Mouse (Mus musculus) limb, embryonic 11.5 days (tissue): Measurements from ENCODE around the gene Fgf18. TPM values are rescaled to one million over a fixed set of nuclear protein-coding genes. Genes with fewer than 3 reads are reported as not detected.
A peak's percentile ranks its signal among the peaks of the same experiment; 100 is the strongest.

Experiments used
- ATAC-seq: fragments of 200-750 bp; cut with Nextera tagmentation; 2 replicates; pipeline ENCODE4 v1.8.0; 2017; ENCODE audit warnings: low read depth; ENCODE audit not compliant: insufficient number of reproducible peaks, low FRiP score, low TSS enrichment
- DNase-seq: peaks from one replicate; pipeline ENCODE4 v3.0.0-alpha.2; 2015; ENCODE audit warnings: low spot score
- H3K27ac ChIP-seq: fragments of 300-500 bp; sonication (generic); replicated peaks from 2 replicates; pipeline ENCODE4 v1.5.1; 2014; ENCODE audit warnings: low read depth, mild to moderate bottlenecking, low read length
- H3K27me3 ChIP-seq: fragments of 300-500 bp; sonication (generic); 2 replicates; pipeline ENCODE4 v1.6.1; 2014; ENCODE audit warnings: mild to moderate bottlenecking, low read length, mixed read lengths; ENCODE audit not compliant: control insufficient read depth, insufficient read depth
- H3K36me3 ChIP-seq: fragments of 300-500 bp; sonication (generic); 2 replicates; pipeline ENCODE4 v1.6.1; 2014; ENCODE audit warnings: mild to moderate bottlenecking, low read length, moderate library complexity, mixed read lengths; ENCODE audit not compliant: control insufficient read depth, insufficient read depth
- H3K4me1 ChIP-seq: fragments of 300-500 bp; sonication (generic); 2 replicates; pipeline ENCODE4 v1.6.1; 2014; ENCODE audit warnings: low read length, mixed read lengths; ENCODE audit not compliant: control insufficient read depth, insufficient read depth
- H3K4me2 ChIP-seq: fragments of 300-500 bp; sonication (generic); 2 replicates; pipeline ENCODE4 v1.6.1; 2014; ENCODE audit warnings: low read depth, mild to moderate bottlenecking, moderate library complexity; ENCODE audit not compliant: severe bottlenecking
- H3K4me3 ChIP-seq: fragments of 300-500 bp; sonication (generic); 2 replicates; pipeline ENCODE4 v1.5.1; 2014; ENCODE audit warnings: low read depth, low read length
- H3K9ac ChIP-seq: fragments of 300-500 bp; sonication (generic); 2 replicates; pipeline ENCODE4 v1.6.1; 2014; ENCODE audit warnings: mild to moderate bottlenecking, low read length
- H3K9me3 ChIP-seq: fragments of 300-500 bp; sonication (generic); 2 replicates; pipeline ENCODE4 v1.6.1; 2016; ENCODE audit warnings: low read length; ENCODE audit not compliant: control insufficient read depth
- WGBS: fragments of 180-500 bp; shearing (Covaris S2); extraction: QIAGEN DNeasy Blood & Tissue Kit; methylation state at CpG from one replicate; pipeline ENCODE4 v1.1.7; 2014; 5-methylcytosine and 5-hydroxymethylcytosine counted together
- polyA plus RNA-seq: library from polyadenylated mRNA; unstranded; fragments of >200 nt; fragmentation: Nextera tagmentation; extraction: Ambion mirVana; gene quantifications from 2 replicates; pipeline ENCODE4 v1.2.1, GENCODE M21; 2014

Gene Fgf18
- polyA plus RNA-seq, 1 experiment from 2014 or later: 16.8 TPM

GRCm38 (mm10) chr11:33176525-33177245, 29.5 kb upstream of the Fgf18 start:
- Histone ChIP-seq H3K4me2 (no peak overlapping the region), H3K4me1 (no peaks in the 10 kb centered on the region), H3K36me3 (no peaks in the 10 kb centered on the region), H3K9me3 (no peaks in the 10 kb centered on the region), H3K9ac (no peak overlapping the region), H3K27me3 (no peaks in the 10 kb centered on the region), H3K27ac (no peak overlapping the region), H3K4me3 (no peak overlapping the region)
- 31% methylated on average over 20 of the region's 20 CpGs for WGBS
- DNase-seq: peak; percentile 72
- no peak for ATAC-seq

- Histone ChIP-seq H3K9me3 (no peaks in the 10 kb centered on the region), H3K27ac (no peak overlapping the region), H3K4me2 (no peak overlapping the region), H3K4me3 (no peak overlapping the region), H3K27me3 (no peaks in the 10 kb centered on the region), H3K36me3 (no peaks in the 10 kb centered on the region), H3K4me1 (no peaks in the 10 kb centered on the region), H3K9ac (no peak overlapping the region)
- WGBS: 80% methylated on average over 2 of the region's 3 CpGs
- no peak for ATAC-seq
- DNase-seq: peak; percentile 17
These were observed 28.6 kb upstream of the Fgf18 start for GRCm38 (mm10) chr11:33175768-33176167.

- peak; percentile 73 for DNase-seq
- no peak for ATAC-seq
- WGBS: 13% methylated on average over 9 of the region's 9 CpGs
- no peaks in the 10 kb centered on the region for H3K36me3 ChIP-seq
- H3K9ac ChIP-seq: no peak overlapping the region
- H3K9me3 ChIP-seq: no peaks in the 10 kb centered on the region
- H3K4me3 ChIP-seq: no peak overlapping the region
- no peak overlapping the region for H3K4me2 ChIP-seq
- no peaks in the 10 kb centered on the region for H3K4me1 ChIP-seq
- no peak overlapping the region for H3K27ac ChIP-seq
- H3K27me3 ChIP-seq: no peaks in the 10 kb centered on the region
These were observed 23.3 kb upstream of the Fgf18 start for GRCm38 (mm10) chr11:33170489-33170888.

- Histone ChIP-seq H3K36me3 (peaks cover 6% of the 10 kb centered on the region), H3K4me2 (peak within 1 kb of the TSS; percentile 91), H3K27ac (peak within 1 kb of the TSS; percentile 68), H3K27me3 (no peaks in the 10 kb centered on the region), H3K9ac (peak within 1 kb of the TSS; percentile 91), H3K4me1 (no peaks in the 10 kb centered on the region), H3K9me3 (no peaks in the 10 kb centered on the region), H3K4me3 (peak within 1 kb of the TSS; percentile 82)
- DNase-seq (peak; percentile 100), ATAC-seq (peak; percentile 96)
- WGBS: 2% methylated on average over 49 of the region's 49 CpGs
These were observed 15.9 kb upstream of the Fgf18 start, which contains the start of gene Npm1 for GRCm38 (mm10) chr11:33162998-33163506. Gene Npm1 (minus strand): TSS chr11:33163206.

GRCm38 (mm10) chr11:33162211-33162997, 15.2 kb upstream of the Fgf18 start:
- Histone ChIP-seq H3K9ac (peak overlapping the region; percentile 91), H3K27me3 (no peaks in the 10 kb centered on the region), H3K36me3 (peaks cover 6% of the 10 kb centered on the region), H3K27ac (peak overlapping the region; percentile 60), H3K4me3 (peak overlapping the region; percentile 82), H3K9me3 (no peaks in the 10 kb centered on the region), H3K4me2 (peak overlapping the region; percentile 91), H3K4me1 (no peaks in the 10 kb centered on the region)
- peak; percentile 57 for ATAC-seq
- WGBS: 3% methylated on average over 52 of the region's 53 CpGs
- peak; percentile 84 for DNase-seq

GRCm38 (mm10) chr11:33159741-33160140, 12.5 kb upstream of the Fgf18 start:
- Histone ChIP-seq H3K4me1 (no peaks in the 10 kb centered on the region), H3K9me3 (no peaks in the 10 kb centered on the region), H3K27me3 (no peaks in the 10 kb centered on the region), H3K27ac (no peak overlapping the region), H3K36me3 (peaks cover 8% of the 10 kb centered on the region), H3K9ac (no peak overlapping the region), H3K4me2 (no peak overlapping the region), H3K4me3 (no peak overlapping the region)
- DNase-seq: no peak
- ATAC-seq: no peak
- 91% methylated on average over 3 of the region's 3 CpGs for WGBS

- no peak overlapping the region for H3K9ac ChIP-seq
- H3K4me3 ChIP-seq: no peak overlapping the region
- no peaks in the 10 kb centered on the region for H3K4me1 ChIP-seq
- H3K27me3 ChIP-seq: no peaks in the 10 kb centered on the region
- WGBS: 79% methylated on average over 2 of the region's 2 CpGs
- no peak overlapping the region for H3K4me2 ChIP-seq
- no peaks in the 10 kb centered on the region for H3K9me3 ChIP-seq
- ATAC-seq (no peak), DNase-seq (no peak)
- no peak overlapping the region for H3K27ac ChIP-seq
- H3K36me3 ChIP-seq: peaks cover 17% of the 10 kb centered on the region
These were observed 10.4 kb upstream of the Fgf18 start for GRCm38 (mm10) chr11:33157453-33158196.

GRCm38 (mm10) chr11:33156436-33157015, 9.3 kb upstream of the Fgf18 start:
- Histone ChIP-seq H3K36me3 (peaks cover 22% of the 10 kb centered on the region), H3K4me2 (no peak overlapping the region), H3K9ac (no peak overlapping the region), H3K4me3 (no peak overlapping the region), H3K4me1 (no peaks in the 10 kb centered on the region), H3K27ac (no peak overlapping the region), H3K9me3 (no peaks in the 10 kb centered on the region), H3K27me3 (no peaks in the 10 kb centered on the region)
- no peak for DNase-seq
- 87% methylated on average over 4 of the region's 4 CpGs for WGBS
- ATAC-seq: no peak
